In the genomic region with DNA sequence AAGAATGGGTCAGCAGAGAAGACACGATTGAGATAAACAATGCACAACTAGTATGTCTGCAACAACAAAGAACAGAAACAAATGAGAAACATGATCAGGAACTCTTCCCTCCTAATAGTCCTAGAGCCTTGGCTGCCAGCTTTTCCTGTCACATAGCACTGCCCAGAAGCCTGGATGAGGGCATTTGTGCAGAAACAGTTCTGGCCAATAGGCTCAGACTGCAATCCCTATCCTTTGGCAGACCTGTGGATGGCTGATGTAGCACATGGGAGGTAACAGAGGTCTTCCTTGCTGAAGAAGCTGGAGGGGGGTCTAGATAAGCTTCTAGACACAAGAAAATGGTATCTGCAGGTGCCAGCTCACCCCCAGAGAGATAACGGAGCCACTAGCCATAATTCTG, we compare ENCODE assay signal across 13 mouse cellular contexts.
"Had no signal": no experiment of that assay in that cellular context is flagged by ENCODE, and none has a peak within 500 bp of the region (broad histone marks: within the 10 kb centered on the region; RNA-seq: fewer than 3 reads in every experiment).

No protein-coding gene starts in this region.

- H3K4me2 ChIP-seq: limb, embryonic 12.5 days; liver, embryonic 13.5 days; lung, embryonic 15.5 days had no signal

- ATAC-seq: liver, postnatal 0 days had no signal

- H3K9ac ChIP-seq: limb, embryonic 12.5 days; liver, embryonic 13.5 days; liver, postnatal 0 days; lung, embryonic 15.5 days had no signal

- DNase-seq: kidney, postnatal 10 days; kidney, postnatal 4 days; liver; liver, embryonic 13.5 days; liver, postnatal 0 days; retina, postnatal 1 day; right cerebral cortex, postnatal 4 days; spleen, adult 18-20 months; thymus, adult 18-20 months; thymus, postnatal 14 days had no signal

- H3K9me3 ChIP-seq: limb, embryonic 12.5 days; liver, embryonic 13.5 days; lung, embryonic 15.5 days had no signal

- H3K27ac ChIP-seq: layer of hippocampus, adult 2 months; limb, embryonic 12.5 days; liver, embryonic 13.5 days; lung, embryonic 15.5 days had no signal

- H3K36me3 ChIP-seq: limb, embryonic 12.5 days; liver, embryonic 13.5 days; lung, embryonic 15.5 days had no signal

- H3K4me3 ChIP-seq: layer of hippocampus, adult 2 months; limb, embryonic 12.5 days; liver, embryonic 13.5 days; lung, embryonic 15.5 days had no signal

- H3K27me3 ChIP-seq: limb, embryonic 12.5 days; liver, embryonic 13.5 days had no signal

- H3K4me1 ChIP-seq: liver, embryonic 13.5 days had no signal
